Mouse (Mus musculus): Measurements from ENCODE around the gene Hnrnpm.
A peak's percentile ranks its signal among the peaks of the same experiment; 100 is the strongest.
"Not testable (repeated sequence)": the region's sequence is repeated elsewhere in the genome, so short reads cannot be mapped to it uniquely, and the experiment has no call there.

Gene Hnrnpm

DNA sequence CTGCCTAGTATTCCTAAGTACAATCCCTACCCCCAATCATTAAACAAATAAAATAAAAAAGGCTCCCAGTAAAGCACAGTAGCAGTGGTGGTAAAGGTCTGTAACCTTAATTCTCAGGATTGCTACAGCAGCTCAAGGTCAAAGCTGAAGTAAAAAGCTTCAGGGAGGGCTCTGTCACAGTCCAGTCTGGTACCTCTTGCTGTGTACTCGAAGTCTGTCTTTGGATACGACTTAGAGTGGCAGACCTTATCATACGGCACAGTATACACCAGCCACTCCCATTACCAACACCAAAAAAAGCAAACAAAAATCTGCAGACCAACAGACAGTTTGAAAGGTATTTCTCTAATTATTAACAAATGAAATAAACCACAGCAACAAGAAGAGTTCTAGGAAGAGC lies 19.8 kb downstream of the Hnrnpm start:
- DNase-seq = no peak

DNA sequence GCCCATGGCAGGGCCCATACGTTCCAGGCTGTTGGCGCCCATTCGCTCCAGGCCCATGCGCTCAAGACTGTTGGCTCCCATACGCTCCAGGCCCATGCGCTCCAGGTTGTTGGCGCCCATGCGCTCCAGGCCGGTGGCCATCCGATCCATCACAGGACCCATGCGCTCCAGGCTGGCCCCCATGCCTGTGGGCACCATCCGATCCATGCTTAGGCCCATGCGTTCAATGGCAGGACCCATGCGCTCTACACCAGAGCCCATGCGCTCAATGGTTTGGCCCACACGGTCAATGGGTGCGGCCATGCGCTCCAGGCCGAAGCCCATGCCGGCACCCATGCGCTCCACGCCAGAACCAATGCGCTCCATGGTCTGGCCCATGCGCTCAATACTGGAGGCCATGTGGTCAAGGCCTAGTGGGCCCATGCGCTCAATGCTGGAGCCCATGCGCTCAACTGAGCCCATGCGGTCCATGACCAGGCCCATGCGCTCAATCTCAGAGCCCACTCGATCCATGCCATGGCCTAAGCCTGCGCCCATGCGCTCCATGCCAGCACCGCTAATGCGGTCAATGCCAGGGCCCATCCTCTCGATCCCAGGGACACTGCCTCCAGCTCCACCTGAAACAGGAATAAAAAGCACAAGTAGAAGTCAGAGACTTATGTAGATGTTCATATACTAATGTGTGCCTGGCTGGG lies 36.7 kb downstream of the Hnrnpm start:
- no peak for DNase-seq

DNA sequence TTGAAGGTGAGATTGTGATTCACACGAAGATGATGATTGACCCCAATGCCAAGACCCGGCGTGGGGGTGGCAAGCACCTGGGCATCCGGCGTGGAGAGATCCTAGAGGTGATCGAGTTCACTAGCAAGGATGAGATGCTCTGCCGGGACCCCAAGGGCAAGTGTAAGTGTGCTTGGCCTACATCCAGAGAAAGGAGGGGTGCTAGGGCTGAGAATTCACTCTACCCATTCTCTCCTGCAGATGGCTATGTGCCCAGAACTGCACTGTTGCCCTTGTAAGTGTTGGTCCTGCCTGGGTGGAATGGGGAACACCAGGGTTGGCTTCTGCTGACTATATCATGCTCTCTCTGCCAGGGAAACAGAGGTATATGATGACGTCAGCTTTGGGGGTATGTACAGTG lies 41.6 kb downstream of the Hnrnpm start:
- DNase-seq = no peak

DNA sequence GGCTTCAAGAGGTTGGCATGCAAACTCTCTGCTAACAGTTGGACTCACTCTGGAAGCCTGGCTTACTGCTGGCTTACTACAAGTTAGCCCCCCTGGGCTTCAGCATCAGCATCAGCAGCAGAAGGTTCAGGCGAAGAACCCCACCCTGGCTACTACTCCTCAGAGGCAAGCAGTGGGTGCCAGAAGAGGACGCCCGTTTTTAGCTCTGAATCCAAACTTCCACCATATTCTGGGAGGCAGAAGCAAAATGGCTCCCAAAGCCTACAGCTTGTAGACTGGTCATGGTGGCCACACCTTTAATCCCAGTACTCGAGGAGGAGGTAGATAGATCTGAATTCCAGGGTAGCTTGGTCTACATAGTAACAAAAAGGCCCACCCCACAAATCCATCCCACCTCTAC lies 42.6 kb downstream of the Hnrnpm start:
- no peak for DNase-seq

DNA sequence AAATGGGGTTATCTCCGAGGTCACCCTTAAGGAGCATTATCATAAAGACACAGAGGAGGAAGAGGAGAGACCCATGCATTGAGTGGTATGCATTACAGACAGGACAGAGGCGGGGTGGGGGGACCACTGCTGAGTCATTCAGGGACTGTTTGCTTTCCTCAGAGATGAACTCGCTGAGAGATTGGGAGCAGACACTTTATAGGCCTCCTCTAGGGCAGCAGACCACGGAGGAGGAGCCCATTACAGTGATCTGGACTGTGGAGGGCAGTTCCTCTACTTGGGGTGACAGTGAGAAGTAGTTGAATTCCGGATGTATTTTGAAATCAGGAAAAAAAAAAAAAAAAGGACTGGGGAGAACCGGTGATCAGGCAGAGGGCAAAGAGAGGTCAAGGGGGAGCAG lies 46.9 kb downstream of the Hnrnpm start:
- DNase-seq = no peak

DNA sequence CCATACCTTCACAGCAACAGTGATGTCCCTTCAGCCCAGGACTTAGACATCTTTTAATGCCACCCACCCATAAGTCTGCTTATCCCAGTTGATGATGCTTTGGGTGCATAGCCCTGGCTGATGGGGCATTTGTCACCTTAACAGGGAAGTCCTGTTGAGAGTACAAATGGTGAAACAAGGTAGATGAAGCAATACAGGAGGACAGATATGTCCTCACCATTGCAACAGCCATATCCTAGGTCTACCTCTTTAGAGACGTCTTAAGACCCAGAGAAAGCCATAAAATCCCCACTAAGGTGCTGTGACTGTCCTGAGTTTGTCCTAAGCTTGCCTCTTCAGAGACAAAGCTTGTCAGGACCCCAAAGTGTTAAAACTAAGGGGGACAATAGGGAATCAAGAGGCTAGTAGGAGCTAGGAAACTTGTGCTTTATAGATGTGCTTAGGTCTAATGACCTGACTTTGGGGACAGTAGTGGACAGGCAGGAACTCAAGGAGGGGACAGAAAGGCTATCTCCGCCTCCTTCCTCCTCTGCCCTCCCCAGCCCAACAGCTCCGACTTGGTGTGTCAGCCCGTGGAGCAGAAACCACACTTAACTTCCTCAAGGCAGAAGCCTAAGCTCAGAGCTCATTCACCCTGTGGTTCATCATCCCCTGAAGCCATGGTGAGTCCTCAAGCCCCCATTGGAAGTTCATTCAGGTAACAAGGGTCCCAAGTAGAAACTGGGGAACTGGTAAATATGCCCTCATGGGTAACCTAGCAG lies 49.0 kb downstream of the Hnrnpm start, which contains the start of gene Pram1:
Pram1 (plus strand) TSS at position 541 of the 761 bp plus-strand sequence.
- no peak for DNase-seq

DNA sequence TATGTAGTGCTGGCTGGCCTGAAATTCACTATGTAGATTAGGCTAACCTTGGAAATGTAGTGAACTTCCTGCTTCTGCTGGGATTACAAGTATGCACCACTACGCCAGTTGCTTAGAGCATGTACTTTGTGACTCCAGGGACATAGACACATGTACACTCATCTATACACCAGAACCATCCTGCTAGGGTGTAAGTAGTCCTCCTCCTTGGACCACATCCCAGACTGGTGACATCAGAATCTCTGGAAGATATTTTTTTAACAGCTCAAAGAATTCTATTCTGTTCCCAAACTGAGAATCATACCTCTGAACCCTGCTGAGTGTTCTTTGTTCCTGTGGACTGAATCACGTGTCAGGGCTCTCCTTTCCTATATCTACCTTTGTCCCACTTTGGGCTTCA lies 49.6 kb downstream of the Hnrnpm start:
- DNase-seq = no peak

DNA sequence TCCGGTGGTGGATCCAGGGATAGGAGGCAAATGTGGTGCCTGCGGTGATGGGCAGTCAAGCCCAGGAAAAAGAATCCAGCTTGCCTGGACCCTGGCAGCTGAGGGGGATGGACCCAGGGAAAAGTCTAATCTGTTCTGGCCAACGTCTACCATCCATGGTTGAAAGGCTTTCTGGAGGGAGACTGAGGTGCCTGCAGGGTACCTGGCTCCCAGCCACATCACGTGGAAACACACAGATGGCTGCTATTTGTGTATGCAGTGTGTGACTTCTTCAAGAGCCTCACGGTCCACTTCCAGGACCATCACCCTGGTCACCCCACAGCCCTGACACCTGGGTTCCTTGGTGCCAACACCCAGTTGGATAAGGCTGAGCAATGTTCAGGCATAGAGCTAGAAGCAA lies 54.9 kb downstream of the Hnrnpm start:
- peak; percentile 76 for DNase-seq

DNA sequence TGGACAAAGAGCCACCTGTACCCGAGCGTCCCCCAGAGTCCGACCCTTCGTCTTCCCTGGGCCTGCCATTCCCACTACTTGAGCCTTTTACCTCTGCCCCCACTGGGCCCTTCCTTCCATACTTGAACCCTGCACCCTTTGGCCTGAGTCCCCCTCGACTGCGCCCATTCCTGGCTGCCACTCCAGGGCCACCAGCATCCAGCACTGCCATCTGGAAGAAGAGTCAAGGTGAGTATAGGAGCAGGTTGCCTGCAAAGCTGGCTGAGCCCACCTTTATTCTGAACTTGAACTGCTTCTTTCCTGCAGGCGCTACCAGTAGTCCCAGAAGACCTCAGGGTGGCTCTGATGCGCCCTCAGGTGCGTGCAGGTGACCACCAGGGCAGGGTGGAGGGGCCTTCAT lies 55.4 kb downstream of the Hnrnpm start:
- no peak for DNase-seq

DNA sequence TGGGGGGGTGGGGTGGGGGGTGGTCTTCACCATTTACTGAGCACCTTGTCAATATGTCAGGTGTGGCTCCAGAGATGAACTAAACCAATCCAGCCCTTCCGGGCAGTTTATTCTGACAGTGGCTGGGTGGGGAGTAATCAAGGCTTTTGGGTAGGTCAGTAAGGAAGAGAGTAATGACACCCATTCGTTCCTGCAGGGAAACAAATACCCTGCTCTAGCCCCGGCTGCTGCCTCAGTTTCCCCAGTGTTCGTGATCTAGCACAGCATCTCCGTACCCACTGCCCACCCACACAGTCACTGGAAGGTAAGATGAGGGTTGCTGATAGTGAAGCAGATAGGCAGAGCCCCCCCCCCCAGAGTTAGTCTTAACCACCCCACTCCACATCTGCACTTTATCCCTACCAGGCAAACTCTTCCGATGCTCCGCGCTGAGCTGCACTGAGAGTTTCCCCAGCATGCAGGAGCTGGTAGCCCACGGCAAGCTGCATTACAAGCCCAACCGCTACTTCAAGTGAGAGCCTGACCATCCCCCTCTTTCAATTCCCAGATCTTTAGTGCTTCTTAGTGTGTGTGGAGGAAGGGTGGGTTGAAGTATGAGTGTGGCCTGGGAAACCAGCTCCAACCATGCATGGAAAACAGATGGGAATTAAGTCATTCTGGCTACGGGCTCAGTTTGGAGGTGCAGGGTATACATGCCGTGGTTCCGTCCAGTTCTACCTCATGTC lies 56.3 kb downstream of the Hnrnpm start:
- no peak for DNase-seq

DNA sequence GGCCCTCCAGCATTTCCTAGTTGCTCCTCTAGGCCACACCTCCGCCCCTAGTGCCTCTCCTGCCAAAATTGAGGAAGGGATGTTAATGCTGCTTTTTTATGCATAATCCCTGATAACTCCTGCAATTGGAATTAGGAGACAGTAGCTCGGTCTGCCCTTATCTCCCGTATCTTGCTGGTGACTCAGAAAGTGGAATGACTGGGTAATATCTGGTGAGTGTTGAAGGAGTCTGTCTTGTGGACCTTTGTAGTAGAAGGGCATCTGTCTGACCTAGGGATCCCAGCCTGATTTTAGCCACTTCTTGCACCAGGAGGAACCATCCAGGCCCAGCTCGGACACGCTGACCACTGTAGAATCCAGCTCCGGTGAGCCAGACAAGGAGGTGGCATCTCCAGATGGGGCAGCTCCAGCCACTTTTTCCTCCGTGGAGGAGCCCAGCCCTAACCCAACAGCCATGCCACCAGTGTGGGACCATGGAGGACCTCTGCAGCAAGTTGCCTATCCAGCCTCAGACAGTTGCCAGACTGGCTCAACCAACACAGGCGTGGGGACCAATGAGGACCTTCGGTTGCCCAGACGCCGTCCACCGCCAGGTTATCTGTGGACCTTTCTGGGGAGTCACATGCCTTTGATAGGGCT lies 57.1 kb downstream of the Hnrnpm start:
- DNase-seq = peak; percentile 39

DNA sequence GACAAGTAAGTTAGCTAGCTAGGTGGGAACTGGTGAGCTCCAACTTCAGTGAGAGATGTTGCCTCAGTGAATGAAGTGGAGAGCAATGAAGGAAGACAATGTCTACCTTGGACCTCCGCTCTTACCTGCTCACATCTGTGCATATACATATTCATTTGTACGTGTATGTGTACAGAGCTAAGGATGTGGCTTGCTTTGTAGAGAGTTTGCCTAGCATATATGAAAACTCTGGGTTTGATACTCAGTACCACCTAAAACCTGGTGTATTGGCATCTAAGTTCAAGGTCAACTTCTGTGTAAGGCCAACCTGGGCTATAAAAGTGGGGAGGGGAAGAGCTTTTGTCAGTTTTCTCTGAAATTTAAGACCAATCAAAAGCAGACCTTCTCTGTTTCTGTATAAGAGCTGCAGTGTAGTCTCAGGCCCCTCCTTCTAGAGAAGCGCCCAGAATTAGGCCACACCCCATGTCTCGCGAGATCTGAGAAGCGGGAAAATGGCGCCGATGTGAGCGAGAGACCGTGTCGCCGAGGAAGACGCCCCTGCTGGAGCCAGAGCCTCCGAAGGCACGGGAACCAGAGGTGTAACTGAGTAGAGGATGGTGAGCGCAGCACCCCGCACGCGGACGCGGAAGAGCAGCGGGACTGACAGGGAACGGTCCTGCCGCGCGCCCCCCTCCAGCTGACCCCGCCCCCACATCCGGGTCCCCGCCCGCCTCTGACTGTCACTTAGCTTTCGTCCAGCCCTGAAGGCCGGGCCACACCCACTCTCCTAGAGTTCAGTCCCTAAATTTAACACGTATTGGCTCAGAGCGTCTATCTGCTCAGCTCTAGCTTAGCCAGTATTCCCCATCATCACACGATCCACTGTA lies 57.8 kb downstream of the Hnrnpm start, which contains the start of gene Zfp414:
Zfp414 (plus strand) TSS at position 470 of the 866 bp plus-strand sequence.
- peak; percentile 90 for DNase-seq

DNA sequence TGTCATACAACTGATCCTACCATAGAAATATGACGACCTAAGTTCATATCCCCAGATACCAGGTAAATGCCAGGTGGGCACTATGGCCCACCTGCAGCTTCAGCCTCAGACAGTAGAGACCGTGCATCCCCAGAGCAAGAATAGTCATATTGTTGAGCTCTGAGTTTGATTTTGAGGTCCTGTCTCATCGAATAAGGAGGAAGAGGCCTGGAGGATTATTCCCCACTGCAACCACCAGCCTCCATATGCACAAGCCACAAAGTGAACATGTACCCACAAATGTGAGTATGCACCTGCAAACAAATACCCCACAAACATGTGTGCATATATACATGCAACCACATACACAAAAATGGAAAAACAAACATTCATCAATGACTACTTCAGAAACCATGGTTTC lies 59.4 kb downstream of the Hnrnpm start:
- DNase-seq = no peak

DNA sequence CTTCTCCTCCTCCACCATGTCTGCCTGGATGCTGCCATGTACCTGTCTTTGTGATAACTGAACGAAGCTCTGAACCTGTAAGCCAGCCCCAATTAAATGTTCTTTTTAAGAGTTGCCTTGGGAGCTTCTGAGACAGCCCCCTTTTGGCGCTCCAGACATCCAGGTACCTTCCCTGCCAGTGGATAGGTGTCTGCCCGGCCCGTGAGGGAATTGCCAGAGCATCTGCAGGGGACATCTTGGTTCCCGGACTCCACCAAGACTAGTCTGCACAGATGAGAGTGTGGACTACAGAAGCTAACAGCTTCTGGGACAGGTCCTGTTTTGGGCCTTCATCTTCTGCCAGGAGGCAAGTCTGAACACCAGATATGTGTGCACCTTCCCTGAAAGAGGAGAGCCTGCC lies 72.9 kb downstream of the Hnrnpm start:
- not testable (repeated sequence) for DNase-seq

DNA sequence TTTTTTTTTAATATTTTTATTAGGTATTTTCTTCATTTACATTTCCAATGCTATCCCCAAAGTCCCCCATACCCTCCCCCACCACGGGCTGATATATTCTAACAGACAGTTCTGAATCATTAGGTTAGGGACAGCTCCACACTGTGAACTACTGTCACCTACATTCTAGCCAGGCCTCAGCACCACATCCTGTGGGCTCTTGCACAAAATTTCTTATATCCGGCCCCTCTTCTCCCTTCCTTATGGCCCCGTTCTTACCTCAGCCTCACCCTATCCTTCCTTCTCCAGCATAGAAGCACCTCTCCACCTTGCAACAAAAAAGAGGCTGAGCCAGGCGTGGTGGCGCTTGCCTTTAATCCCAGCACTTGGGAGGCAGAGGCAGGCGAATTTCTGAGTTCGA lies 76.1 kb downstream of the Hnrnpm start:
- DNase-seq = no peak

DNA sequence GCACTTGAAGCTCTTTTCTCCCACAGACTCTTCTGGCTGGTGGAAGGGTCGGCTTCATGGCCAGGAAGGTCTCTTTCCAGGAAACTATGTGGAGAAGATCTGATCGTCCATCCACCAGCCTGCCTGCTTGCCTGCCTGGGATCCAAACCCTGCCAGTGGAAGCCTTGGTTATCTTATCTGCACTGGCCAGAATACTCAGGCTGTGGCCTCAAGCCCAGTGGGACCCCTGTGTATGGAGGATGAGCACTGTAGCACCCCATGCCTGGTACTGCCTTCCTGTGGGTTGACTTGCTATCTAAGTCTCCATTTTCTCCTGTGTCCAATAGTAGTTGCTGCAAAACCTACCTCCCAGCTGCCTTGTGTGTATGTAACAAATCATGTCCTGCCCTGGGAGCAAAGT lies 79.4 kb downstream of the Hnrnpm start:
- no peak for DNase-seq

DNA sequence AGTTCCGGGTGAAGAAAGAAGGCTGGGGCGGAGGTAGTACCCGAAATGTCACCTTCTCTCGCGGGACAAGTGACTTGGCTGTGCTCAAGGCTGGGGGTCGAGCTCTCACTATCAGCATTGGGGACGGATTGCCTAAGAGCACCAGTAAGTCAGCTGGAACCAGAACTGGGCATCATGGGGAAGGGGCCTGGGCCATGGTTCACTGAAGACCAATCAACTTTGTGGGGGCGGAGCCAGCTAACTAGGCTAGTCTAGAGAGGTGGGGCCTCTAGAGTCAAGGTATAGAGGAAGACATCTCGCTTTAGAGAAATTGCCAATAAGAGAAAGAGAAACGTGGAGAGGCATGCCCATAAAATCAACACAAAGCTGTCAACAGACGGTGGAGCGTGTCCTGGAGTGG lies 84.7 kb downstream of the Hnrnpm start:
- DNase-seq = no peak

DNA sequence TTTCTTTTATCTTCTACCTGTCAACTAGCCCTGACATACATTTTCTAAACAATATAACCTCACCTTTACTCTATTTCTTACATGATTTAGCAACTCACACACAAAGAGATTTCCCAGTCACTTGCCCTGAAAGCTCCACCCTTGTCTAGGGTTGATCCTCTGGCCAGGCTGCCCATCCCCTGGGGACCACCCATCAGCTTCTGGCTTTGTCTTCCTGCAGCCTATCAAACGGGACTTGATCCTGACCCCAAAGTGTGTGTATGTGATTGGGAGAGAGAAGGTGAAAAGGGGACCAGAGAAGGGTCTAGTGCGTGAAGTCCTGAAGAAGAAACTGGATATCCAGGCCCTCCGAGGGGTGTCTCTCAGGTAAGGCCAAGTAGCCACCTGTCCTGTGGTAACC lies 85.8 kb downstream of the Hnrnpm start:
- DNase-seq = no peak

DNA sequence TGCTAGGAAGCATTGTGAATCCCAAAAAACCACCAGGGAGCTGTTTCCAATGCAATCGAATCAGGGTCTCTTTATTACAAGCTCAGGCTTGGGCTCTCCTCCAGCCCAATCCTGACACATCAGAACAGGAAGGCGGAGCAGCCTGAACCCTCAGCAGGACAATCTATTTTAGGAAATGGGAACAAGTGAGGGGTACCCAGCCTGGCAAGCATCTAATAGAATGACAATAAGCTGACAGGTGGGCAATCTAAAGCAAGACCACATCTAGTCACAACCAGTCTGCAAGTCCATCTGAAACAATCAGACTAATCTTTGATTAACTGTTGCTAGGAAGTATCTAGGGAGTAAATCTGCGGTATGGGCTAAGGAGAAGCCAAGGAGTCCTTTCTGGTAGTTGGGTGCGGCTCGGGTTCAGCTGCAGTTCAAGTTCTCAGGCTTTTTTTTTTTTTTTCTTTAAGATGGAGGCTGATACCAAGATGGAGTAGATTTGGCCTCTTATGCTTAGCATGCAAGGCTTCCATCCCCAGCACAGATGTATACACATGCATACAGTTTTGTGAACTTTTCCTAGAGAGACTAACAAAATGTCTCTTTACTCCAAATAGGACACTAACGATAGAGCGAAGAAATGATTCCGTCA lies 86.7 kb downstream of the Hnrnpm start:
- DNase-seq = no peak

DNA sequence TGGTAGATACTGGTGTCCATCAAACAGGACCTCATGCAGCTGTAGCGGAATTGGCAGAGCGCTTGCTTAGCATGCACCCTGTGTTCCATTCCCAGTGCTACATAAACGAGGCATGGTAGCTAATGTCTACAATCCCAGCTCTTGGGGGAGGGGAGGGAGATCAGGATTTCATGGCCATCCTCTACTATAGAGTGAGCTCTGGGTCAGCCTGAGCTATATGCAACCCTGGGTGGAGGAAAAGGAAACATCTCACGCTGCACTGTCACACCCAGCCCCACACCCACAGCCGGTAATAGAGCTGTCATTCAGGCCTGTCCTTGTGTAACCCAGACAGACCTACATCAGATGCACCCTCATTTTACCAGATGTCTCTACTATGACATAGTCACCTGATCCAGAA lies 88.2 kb downstream of the Hnrnpm start:
- DNase-seq = no peak

DNA sequence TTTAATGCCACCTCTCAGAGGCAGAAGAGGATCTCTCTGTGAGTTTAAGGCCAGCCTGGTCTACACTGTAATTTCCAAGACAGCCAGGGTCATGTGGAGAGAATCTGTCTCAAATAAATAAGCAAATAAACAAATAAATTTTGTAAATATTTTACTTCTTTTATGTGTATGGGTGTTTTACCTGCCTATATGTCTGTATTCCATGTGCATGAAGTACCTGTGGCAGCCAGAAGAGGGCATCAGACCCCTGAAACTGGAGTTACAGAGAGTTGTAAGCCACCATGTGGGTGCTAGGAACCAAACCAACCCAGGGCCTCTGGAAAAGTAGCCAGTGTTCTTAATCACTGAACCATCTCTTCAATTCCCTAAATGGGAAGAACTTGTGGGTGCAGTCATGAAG lies 89.4 kb downstream of the Hnrnpm start:
- no peak for DNase-seq

Data from cerebellum, adult 8-10 months (tissue).